Mouse (Mus musculus) E14TG2a.4 (cell line): ENCODE results near the gene Sfxn4.

ENCODE experiments used
- H3K27me3 ChIP-seq: 2 replicates; pipeline ENCODE4 v1.6.1; 2014; ENCODE audit warnings: low read length, control low read depth; ENCODE audit not compliant: insufficient read depth
- H3K36me3 ChIP-seq: 2 replicates; pipeline ENCODE4 v1.6.1; 2014; ENCODE audit warnings: low read length, control low read depth; ENCODE audit not compliant: insufficient read depth
- H3K4me1 ChIP-seq: replicated peaks from 2 replicates; pipeline ENCODE4 v1.6.1; 2014; ENCODE audit warnings: low read depth, low read length, control low read depth
- H3K4me3 ChIP-seq: replicated peaks from 2 replicates; pipeline ENCODE4 v1.5.1; 2014; ENCODE audit warnings: mild to moderate bottlenecking, low read length
- H3K9me3 ChIP-seq: 2 replicates; pipeline ENCODE4 v1.6.1; 2014; ENCODE audit warnings: low read length, control low read depth
- CTCF ChIP-seq: conservative IDR thresholded peaks from 2 replicates; pipeline ENCODE4 v1.5.1; 2014; ENCODE audit warnings: low read length
- NANOG ChIP-seq: IDR thresholded peaks from 2 replicates; pipeline ENCODE4 v1.6.1; 2014; ENCODE audit warnings: borderline replicate concordance, low read length, mixed read lengths
- POU5F1 ChIP-seq: IDR thresholded peaks from 2 replicates; pipeline ENCODE4 v1.6.1; 2014; ENCODE audit warnings: low read length, borderline replicate concordance

Sfxn4 gene

DNA sequence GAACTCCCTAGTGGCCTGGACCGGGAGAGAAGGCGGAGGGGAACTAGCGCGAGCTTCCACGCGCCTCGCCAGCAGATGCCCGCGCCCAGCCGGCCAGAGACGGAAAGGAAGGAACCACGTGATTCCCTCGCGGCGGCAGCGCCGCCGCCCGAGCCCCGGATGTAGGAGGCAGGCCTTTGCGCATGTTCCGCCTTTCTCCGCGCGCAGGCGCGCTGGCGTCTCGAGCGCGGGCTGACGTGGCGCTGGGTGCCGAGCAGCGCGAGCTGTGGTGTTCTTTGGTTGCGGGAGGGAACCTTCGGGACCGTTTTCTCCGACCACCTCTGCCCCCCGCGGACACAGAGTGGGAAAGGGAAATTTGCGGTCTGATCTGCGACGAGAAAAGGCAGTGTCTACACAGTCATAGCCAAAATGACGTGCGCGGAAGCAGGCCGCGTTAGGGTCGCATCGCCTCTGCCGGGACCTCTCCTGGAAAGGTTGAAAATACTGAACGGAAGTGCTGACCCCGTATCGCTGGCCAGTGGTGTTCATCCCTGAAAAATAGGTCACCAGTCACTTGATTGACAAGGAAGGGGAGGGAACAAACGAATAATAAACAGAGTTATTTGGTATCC, 70.6 kb downstream of the Sfxn4 start, which contains the start of gene Eif3a:
TSS of gene Eif3a (minus strand) at position 108 of the 611 bp plus-strand sequence.
- H3K36me3 ChIP-seq: peaks cover 29% of the 10 kb centered on the region
- no peaks in the 10 kb centered on the region for H3K9me3 ChIP-seq
- H3K4me3 ChIP-seq: peak within 1 kb of the TSS; percentile 96
- peaks cover 4% of the 10 kb centered on the region; the same call in 1 of the 2 replicates for H3K27me3 ChIP-seq
- peaks cover 38% of the 10 kb centered on the region for H3K4me1 ChIP-seq
- TF ChIP-seq CTCF (no peak), NANOG (no peak), POU5F1 (no peak)

GRCm38 (mm10) chr19:60789919-60790506, 71.3 kb downstream of the Sfxn4 start:
- Histone ChIP-seq H3K9me3 (no peaks in the 10 kb centered on the region), H3K27me3 (no peaks in the 10 kb centered on the region), H3K4me1 (peaks cover 42% of the 10 kb centered on the region), H3K36me3 (peaks cover 32% of the 10 kb centered on the region), H3K4me3 (peak overlapping the region; percentile 96)
- no peak for TF ChIP-seq CTCF
- no peak for TF ChIP-seq POU5F1
- no peak for TF ChIP-seq NANOG

DNA sequence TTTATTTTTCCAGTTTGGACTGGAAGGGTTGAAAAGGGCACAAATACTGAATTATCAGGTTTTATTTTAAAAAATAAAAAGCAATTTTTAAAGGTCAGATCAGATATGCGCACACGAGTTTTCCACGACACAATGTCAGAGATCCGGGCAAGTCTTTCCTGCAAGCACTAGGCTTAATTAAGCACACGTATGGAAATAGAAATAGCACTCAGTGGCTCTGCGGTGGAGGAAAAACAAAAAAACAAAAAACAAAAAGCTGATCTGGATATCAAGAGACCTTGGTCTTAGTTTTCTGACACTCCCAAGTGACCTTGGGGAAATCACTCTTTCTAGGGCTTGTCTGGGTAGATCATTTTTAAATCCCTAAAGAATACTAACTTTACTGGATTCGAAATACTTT, 71.8 kb downstream of the Sfxn4 start:
- Histone ChIP-seq H3K27me3 (no peaks in the 10 kb centered on the region), H3K4me3 (peak overlapping the region; percentile 96), H3K4me1 (peaks cover 48% of the 10 kb centered on the region), H3K36me3 (peaks cover 38% of the 10 kb centered on the region), H3K9me3 (no peaks in the 10 kb centered on the region)
- no peak for TF ChIP-seq POU5F1
- no peak for TF ChIP-seq NANOG
- TF ChIP-seq CTCF: no peak

DNA sequence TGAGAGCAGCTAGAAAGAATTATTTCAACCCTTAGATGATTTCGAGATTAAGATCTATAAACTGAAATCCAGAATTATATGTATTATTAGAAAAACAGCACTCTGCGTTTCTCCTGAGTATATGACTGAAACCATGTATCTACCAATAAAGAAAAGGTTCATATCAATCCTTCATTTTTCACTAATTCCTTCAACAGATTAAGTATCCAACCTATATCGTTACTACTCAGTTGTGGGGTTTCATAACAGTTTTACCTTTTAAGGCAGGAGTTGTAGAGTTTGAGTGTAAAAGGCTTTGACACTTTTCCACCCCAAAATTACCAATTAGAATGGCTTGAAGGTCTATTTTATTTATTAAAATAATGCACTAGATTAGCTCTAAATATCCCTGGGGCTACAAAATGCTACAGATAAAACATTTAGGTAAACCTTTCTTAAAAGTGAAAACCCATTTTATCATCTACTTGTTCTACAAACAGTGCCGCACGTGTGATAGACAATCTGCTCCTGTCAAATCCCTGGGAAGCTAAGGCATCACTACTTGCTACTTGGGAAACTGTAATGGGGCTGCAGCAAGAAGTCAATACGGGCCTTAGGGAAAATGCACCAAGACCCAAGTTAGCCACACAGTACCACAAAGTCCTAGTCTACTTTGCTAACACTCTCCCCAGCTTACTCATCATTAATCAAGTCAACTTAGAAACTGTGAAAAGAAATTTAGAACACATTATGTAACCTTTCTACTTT, 72.9 kb downstream of the Sfxn4 start:
- Histone ChIP-seq H3K36me3 (peaks cover 48% of the 10 kb centered on the region), H3K27me3 (no peaks in the 10 kb centered on the region), H3K4me3 (peak overlapping the region; percentile 96), H3K9me3 (no peaks in the 10 kb centered on the region), H3K4me1 (peaks cover 58% of the 10 kb centered on the region)
- TF ChIP-seq NANOG: no peak
- no peak for TF ChIP-seq CTCF
- no peak for TF ChIP-seq POU5F1

DNA sequence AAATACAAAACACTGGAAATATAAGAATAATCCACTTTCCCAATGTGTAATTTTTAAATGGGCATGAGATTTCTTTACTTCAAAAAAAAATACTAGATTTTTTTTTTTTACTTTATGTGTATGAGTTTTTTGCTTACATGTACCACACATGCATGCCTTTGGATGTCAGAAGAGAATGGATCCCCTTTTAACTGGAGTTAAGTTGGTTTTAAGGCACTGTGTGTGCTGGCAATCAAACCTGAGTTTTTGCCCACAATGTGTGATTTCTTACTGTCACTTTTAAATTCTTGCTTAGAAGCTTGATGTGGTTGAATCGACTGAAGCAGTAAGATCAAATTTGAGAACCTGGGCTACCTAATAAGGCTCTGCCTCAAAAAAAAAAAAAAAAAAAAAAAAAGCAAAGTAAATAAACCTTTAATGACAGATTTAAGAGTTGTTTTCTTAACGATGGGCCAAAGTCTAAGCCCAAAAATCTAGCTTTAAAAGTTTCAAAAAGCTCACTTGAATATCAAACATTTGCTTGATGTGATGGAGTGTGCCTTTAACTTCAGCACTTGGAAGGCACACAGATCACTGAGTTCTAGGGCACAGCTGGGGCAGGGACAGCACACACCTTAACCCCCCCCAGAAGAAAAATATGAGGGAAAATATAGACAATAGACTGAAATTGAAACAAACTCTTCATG, 73.7 kb downstream of the Sfxn4 start:
- peaks cover 64% of the 10 kb centered on the region for H3K4me1 ChIP-seq
- peak overlapping the region; percentile 96 for H3K4me3 ChIP-seq
- peaks cover 56% of the 10 kb centered on the region for H3K36me3 ChIP-seq
- no peak for TF ChIP-seq POU5F1
- H3K27me3 ChIP-seq: no peaks in the 10 kb centered on the region
- H3K9me3 ChIP-seq: no peaks in the 10 kb centered on the region
